Mouse (Mus musculus): ENCODE measurements around the gene Gm20708.

Gm20708 gene

GRCm38 (mm10) chr11:117809407-117810311 is at the start of gene Gm20708, which contains the start of gene Syngr2:
Gene Gm20708, plus strand, starts transcription at chr11:117809668.
Gene Syngr2, plus strand, starts transcription at chr11:117809668.
- DNase-seq, result peak; percentile 66 to 82

GRCm38 (mm10) chr11:117760374-117761119 is 48.9 kb upstream of the Gm20708 start:
- DNase-seq, result no peak

- no peak for DNase-seq
These were observed 47.7 kb upstream of the Gm20708 start for GRCm38 (mm10) chr11:117761801-117762200.

GRCm38 (mm10) chr11:117762246-117762645 is 47.2 kb upstream of the Gm20708 start:
- no peak for DNase-seq

GRCm38 (mm10) chr11:117764319-117764718 is 45.1 kb upstream of the Gm20708 start:
- DNase-seq, result no peak

GRCm38 (mm10) chr11:117765361-117765760 is 44.1 kb upstream of the Gm20708 start:
- no peak for DNase-seq

- no peak for DNase-seq
These were observed 43.2 kb upstream of the Gm20708 start for GRCm38 (mm10) chr11:117766275-117766674.

GRCm38 (mm10) chr11:117768725-117769682 is 40.5 kb upstream of the Gm20708 start:
- no peak for DNase-seq

- no peak for DNase-seq
These were observed 39.8 kb upstream of the Gm20708 start for GRCm38 (mm10) chr11:117769683-117770047.

- DNase-seq, result no peak
These were observed 39.1 kb upstream of the Gm20708 start for GRCm38 (mm10) chr11:117770407-117770806.

GRCm38 (mm10) chr11:117772352-117772751 is 37.1 kb upstream of the Gm20708 start:
- no peak for DNase-seq

- no peak for DNase-seq
These were observed 34.5 kb upstream of the Gm20708 start for GRCm38 (mm10) chr11:117774925-117775324.

GRCm38 (mm10) chr11:117775540-117775939 is 33.9 kb upstream of the Gm20708 start:
- no peak for DNase-seq

- no peak for DNase-seq
These were observed 33.2 kb upstream of the Gm20708 start for GRCm38 (mm10) chr11:117776085-117776792.

GRCm38 (mm10) chr11:117777111-117777510 is 32.4 kb upstream of the Gm20708 start:
- DNase-seq, result no peak

GRCm38 (mm10) chr11:117778031-117778430 is 31.4 kb upstream of the Gm20708 start:
- DNase-seq, result no peak

- DNase-seq, result no peak
These were observed 30.5 kb upstream of the Gm20708 start for GRCm38 (mm10) chr11:117778851-117779433.

- peak; percentile 61 to 62 for DNase-seq
These were observed 29.9 kb upstream of the Gm20708 start for GRCm38 (mm10) chr11:117779434-117780198.

- DNase-seq, result no peak
These were observed 29.3 kb upstream of the Gm20708 start for GRCm38 (mm10) chr11:117780199-117780515.

GRCm38 (mm10) chr11:117780582-117781111 is 28.8 kb upstream of the Gm20708 start:
- DNase-seq, result peak; percentile 84 to 91

Measured in spleen, adult 18-20 months (tissue).